Mouse (Mus musculus) mesoderm, embryonic 11.5 days (tissue): ENCODE results near the gene Cradd.
A peak's percentile ranks its signal among the peaks of the same experiment; 100 is the strongest.

ENCODE experiments used
- DNase-seq: peaks from one replicate; pipeline ENCODE4 v3.0.0-alpha.2; 2012; ENCODE audit warnings: low read depth, low spot score

The Cradd gene

GRCm38 (mm10) chr10:95275488-95275887 lies 48.4 kb downstream of the Cradd start:
- no peak for DNase-seq

- no peak for DNase-seq
Observed at GRCm38 (mm10) chr10:95273226-95273625, 50.7 kb downstream of the Cradd start.

DNA sequence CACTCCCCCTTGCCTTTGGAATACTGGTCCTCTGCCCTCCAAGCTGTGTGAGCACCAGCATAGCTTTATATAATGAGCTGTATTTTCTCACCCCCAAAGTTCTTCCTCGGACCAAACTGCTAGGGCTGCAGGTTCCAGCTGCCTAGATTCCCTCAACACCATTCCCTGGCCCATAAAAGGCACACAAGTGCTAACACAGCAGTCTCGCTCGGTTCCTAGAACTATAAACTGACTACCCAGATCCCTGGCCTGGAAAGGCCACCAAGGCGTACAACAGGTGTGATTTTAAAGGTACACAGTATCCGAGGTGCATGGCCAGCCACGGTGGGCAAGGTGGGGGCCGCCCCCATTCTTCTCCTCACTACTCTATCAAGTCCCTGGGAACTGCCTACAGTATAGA lies 54.8 kb downstream of the Cradd start:
- DNase-seq, result no peak

DNA sequence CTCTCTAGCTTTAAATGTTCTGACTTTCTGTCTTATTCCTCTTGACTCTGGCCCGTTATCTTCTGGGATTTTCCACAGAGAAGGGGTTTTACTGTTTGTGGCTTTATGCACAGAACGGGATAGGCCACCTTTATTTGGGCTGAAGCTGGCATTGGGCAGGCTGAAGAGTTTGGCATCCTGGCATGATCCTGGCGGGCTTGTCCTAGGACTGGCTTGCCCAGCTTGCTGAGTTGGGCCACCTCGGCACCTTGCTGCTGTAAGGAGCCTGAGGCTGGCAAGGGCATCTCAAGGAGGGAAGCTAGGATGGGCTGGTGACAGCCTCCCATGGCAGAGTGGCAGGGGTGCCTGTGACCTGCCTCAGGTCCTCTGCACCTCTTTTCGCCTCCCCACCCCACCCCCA lies 55.6 kb downstream of the Cradd start:
- DNase-seq, result no peak

GRCm38 (mm10) chr10:95266983-95267382 lies 57.0 kb downstream of the Cradd start:
- no peak for DNase-seq

DNA sequence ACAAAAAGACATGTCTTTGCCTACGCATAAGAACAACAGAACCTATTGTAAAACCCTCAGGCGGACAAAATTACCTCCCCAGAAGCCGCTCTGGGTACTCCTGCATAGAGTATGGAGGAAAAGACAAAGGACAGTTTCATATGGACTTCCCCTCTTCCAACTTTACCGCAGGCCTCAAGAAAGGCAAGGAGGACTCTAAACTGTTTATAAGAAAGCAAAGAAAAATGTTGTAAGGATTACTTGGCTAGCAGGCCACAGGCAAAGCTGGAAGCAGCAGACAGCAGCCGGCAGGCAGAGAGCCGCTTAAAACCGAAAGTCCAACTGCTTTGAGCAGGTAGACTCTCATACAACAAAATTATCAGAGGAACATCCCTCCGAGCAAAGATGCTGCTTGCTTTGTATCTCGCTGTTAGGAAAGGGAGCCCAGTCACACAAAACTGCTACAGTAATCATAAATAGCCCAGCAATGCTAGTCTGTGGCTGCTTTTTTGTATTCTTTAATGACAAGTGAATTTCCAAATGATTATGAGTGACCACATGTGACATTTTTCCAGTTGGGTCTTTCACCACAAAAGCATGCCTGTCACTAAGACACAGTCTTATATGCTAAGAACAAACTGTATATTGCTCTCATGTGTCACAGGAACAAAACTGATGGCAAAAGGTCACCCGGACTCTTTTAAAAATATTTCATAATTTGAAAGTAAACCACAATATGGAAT lies 57.7 kb downstream of the Cradd start:
- DNase-seq, result no peak

DNA sequence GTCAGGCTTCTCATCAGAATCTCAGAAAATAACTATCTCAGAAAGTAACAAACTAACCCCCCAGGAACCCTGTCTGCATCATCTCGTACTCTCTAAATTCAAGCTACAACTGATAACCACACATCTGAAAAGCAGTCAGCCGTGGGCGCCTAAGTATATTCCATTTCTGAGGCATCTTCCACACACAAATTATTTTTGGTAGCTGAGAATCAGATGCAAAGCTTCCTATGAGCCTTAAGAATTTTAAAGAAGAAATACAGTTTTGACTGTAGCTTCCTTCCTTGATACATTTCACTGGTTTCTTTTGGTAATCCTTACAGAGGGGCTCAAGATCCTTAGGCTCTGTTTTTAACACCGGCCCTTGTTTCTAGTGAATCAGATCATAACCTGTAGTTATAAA lies 58.4 kb downstream of the Cradd start:
- DNase-seq, result no peak

DNA sequence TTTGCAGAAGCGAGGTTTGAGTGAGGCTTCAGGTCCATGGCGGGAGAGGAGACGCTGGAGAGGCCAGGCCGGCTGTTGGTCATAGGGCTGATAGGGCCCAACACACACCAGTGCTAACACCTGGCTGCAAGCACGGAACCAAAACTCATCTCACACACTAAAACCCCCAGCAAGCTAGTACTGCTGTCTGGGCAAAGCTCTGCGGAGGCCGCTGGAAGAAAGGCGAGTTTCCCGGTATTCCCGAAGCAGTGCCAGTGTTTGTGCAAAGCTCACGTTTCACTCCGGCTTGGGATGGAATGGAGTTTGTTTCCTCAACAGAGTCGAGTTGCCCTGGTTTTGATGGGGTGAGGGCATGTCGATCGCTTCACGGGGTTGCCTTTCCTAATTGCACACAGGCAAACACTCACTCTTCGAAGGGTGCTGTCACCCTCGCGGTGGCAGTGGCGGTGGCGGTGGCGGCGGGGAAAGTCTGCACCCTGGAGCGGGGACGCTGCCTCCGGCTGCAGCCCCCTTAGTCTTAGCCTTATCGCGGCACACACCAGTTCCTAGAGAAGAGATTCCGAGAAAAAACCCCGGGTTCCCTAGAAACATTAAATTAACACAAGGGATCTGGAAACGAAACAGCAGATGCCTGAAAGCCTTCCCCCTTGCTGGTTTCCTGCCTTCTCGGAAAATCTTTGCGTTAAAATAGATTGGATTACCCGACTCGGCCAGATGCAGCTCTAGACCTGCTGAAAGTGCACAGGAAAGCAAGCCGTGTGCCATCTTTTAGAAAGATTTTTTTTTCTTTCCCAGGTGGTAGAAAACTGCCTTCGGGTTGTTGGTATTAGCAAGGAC lies 59.2 kb downstream of the Cradd start:
- peak; percentile 52 for DNase-seq

- DNase-seq, result no peak
Observed at GRCm38 (mm10) chr10:95262388-95262787, 61.5 kb downstream of the Cradd start.

DNA sequence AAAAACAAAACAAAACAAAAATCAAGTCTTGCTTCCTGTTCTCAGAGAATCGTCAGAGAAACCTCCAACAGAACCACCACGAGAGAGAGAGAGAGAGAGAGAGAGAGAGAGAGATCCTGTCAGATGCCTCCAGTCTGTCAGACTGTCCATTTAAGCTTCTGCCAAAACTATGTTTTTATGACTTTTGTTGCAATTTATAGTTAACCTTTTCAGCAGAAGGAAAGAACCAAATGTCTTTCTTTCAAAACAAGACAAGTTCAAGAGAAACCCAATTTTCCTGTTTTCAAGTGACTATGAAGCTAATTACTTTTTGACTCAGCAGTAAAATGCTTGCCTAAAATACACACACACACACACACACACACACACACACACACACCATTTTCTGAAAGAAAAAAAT lies 62.7 kb downstream of the Cradd start:
- no peak for DNase-seq

GRCm38 (mm10) chr10:95260420-95260819 lies 63.5 kb downstream of the Cradd start:
- no peak for DNase-seq

DNA sequence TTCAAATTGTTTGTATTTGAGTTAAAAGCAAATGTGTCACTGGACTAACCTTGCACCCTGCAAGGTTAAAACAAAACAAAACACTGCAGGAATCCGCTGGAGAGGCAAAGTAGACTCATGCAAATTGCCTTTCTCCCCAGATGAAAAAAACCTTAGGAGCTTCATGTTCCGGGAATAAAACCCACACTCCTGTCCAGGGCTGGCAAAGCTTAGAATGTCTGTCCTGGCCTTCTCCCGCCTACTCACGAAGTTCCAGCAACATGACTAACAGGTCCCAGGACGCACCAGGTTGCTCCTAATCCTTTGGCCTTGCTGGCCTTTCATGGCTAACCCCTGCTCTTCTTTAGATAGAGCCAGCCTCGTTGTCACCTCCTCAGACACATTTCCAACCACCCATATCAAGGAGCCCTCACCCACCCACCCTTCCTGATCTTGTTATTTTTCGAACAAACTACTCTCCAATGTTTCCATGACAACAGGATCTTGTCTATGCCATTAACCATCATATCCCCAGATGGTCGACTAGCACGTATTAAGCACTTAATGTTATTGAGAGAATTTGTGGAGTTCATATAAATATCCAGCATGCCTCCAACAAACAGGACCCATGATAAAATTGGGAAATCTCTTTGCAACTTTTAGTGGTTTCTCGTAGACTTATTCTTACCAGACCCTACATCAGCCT lies 65.3 kb downstream of the Cradd start:
- DNase-seq, result no peak

GRCm38 (mm10) chr10:95257979-95258378 lies 66.0 kb downstream of the Cradd start:
- peak; percentile 43 for DNase-seq

- DNase-seq, result no peak
Observed at GRCm38 (mm10) chr10:95256095-95256494, 67.8 kb downstream of the Cradd start.

DNA sequence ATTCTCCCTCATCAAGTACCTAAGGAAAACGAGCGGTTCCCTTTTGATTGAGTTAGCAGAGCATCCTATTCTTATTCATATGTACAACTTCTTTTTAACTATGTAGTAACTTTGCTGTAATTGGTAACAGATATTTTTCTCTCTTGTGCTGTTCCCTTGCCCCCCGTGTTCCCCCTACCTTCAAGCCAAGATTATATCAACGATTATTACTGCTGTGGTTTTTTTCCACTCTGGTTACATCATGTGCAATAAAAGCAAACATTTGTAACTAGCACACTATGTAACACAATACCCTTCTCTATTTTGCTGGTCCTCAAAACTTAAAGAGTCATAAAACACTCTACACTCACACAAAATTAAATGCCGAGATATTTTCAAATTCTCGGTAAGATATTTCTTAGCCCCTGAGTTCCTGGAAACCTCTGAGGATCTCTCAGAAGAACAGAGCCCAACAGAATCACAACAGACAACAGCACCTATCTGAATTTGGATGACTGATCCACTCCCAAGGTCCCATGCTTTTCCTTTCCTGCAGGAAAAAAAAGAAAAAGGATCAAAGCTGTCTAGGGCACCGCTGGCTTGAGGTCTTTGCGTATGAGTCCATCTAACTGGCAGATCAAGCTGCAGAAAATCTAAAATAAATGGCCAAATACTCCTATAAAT lies 68.8 kb downstream of the Cradd start:
- no peak for DNase-seq

GRCm38 (mm10) chr10:95254453-95255001 lies 69.4 kb downstream of the Cradd start:
- DNase-seq, result no peak

GRCm38 (mm10) chr10:95254046-95254445 lies 69.9 kb downstream of the Cradd start:
- no peak for DNase-seq

GRCm38 (mm10) chr10:95251674-95252073 lies 72.3 kb downstream of the Cradd start:
- DNase-seq, result no peak

DNA sequence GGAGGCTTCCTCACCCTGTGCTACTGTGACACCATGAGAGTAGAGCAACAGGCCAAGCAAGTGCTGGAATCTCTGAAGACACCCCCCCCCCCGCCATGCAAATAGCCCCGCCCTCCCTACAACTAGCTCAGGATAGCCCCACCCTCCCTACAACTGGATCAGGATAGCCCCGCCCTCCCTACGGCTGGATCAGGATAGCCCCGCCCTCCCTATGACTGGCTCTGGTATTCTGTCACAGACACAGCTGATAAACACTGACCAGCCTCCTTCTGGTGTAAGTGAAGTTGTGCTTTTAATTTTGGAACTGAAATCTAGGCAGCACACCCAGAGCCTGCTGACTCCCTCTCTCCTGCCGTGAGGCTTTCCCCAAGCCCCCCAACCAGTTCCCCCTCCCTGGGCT lies 75.6 kb downstream of the Cradd start:
- no peak for DNase-seq

DNA sequence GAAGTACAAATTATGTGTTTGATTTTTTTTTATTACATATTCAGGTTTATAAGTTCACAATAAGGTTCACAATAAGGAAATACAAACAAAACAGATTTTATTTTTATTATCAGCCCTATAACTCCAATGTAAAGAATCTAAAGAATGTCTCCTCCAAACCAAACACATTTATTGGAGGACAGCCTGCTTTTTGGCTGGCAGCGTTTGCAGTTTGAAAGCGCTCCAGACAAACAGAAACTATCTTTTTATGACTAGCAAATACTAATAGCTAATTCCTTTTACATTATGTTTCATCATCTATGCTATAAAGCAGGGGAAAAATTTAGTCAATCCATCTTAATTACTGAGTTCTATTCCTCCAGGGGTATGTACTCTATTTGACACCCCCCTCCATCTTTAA lies 77.2 kb downstream of the Cradd start:
- no peak for DNase-seq

DNA sequence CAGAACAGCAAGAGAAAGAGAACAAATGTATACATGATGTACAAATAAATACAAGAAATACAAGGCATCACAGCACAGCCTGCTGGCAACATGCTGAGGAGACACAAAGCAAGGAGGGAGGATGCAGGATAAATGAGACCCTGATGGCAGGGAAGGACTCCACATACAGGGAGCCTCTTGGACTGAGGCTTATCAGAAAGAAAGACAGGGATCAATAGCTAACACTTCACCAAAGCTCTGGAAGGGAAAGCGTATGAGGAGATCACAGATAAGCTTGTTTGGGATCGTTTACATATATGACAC lies 78.3 kb downstream of the Cradd start:
- DNase-seq, result no peak
